Mouse (Mus musculus) MN1 (cell line): ENCODE data around the gene Zfp428.

Experiments used
- DNase-seq: peaks from one replicate; pipeline ENCODE4 v3.0.0-alpha.2; 2016; ENCODE audit warnings: low spot score

The Zfp428 gene

GRCm38 (mm10) chr7:24551985-24552759 is 45.4 kb downstream of the Zfp428 start:
- DNase-seq, result no peak

GRCm38 (mm10) chr7:24555786-24556185 is 49.0 kb downstream of the Zfp428 start:
- DNase-seq, result no peak

- no peak for DNase-seq
Observed at GRCm38 (mm10) chr7:24561450-24561849, 54.6 kb downstream of the Zfp428 start.

- DNase-seq, result no peak
Observed at GRCm38 (mm10) chr7:24563191-24563836, 56.5 kb downstream of the Zfp428 start.

- no peak for DNase-seq
Observed at GRCm38 (mm10) chr7:24563837-24564206, 57.0 kb downstream of the Zfp428 start.

- peak; percentile 74 for DNase-seq
Observed at GRCm38 (mm10) chr7:24564607-24565265, 57.9 kb downstream of the Zfp428 start.
